Mouse (Mus musculus): ENCODE data around the gene Tmem108. TPM values are rescaled to one million over a fixed set of nuclear protein-coding genes. Genes with fewer than 3 reads are reported as not detected.

The Tmem108 gene
- polyA plus RNA-seq, 1 experiment from 2014 or later, result 1.2 TPM

DNA sequence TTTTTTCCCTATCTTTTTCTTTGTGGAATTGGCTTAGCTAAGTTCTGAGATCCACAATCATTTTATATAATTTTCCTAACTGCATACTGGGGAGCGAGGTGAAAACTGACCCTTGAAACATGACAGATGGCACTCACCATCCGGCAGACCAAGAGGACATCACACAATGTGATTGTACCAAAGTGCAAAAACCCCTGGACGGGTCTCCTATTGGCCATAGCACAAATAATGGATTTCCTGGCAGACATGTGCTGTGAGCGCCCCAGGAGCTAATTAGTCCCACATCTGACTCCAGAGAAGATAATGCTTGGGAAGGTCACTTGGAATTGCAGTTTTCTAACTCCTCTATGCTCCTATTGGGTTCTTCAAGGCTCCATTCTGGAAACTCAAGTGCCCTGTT lies 183.9 kb downstream of the Tmem108 start:
- Histone ChIP-seq H3K36me3 (replicated peaks; ENCODE audit: insufficient read depth, low read length) (no peaks in the 10 kb centered on the region), H3K4me3 (ENCODE audit: low read depth, low read length) (no peak overlapping the region), H3K4me2 (ENCODE audit: low read depth, low read length) (no peak overlapping the region), H3K9me3 (ENCODE audit: low read length) (no peaks in the 10 kb centered on the region), H3K27ac (ENCODE audit: low read depth) (no peak overlapping the region), H3K27me3 (ENCODE audit: insufficient read depth, low read length) (no peaks in the 10 kb centered on the region), H3K9ac (replicated peaks) (no peak overlapping the region), H3K4me1 (ENCODE audit: insufficient read depth) (no peaks in the 10 kb centered on the region)
- ATAC-seq, result no peak
- DNase-seq, result no peak
- TF ChIP-seq CTCF (IDR thresholded peaks at IDR 0.05; ENCODE audit: low read depth), result no peak
- no peak for TF ChIP-seq EP300 (IDR thresholded peaks at IDR 0.05; ENCODE audit: low read depth)
- 55% methylated on average over 4 of the region's 4 CpGs for WGBS (ENCODE audit: insufficient replicate concordance)

DNA sequence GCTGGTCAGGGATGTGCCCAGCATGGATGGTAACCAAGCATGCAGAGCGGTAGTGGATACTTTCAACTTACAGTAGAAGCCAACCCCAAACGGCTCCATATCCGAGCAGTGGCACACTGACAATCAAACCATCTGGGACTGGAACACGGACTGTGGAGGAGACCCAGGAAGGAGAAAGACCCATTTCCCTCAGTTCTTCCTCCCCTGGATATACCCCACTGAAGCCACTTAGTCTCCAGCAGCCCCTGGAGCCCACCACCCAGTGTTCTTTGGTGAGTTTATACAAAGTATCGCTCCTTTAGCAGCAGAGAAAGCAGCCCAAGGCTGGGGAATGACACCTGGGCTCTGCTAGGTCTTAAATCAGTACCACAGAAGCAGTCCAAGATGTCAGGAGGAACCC lies 184.5 kb downstream of the Tmem108 start:
- TF ChIP-seq EP300 (IDR thresholded peaks at IDR 0.05; ENCODE audit: low read depth), result no peak
- no peak for TF ChIP-seq CTCF (IDR thresholded peaks at IDR 0.05; ENCODE audit: low read depth)
- 76% methylated on average over 5 of the region's 5 CpGs for WGBS (ENCODE audit: insufficient replicate concordance)
- H3K4me1 ChIP-seq (ENCODE audit: insufficient read depth), result no peaks in the 10 kb centered on the region
- ATAC-seq (no peak), DNase-seq (no peak)
- no peaks in the 10 kb centered on the region for H3K9me3 ChIP-seq (ENCODE audit: low read length)
- H3K27ac ChIP-seq (ENCODE audit: low read depth), result no peak overlapping the region
- no peak overlapping the region for H3K4me3 ChIP-seq (ENCODE audit: low read depth, low read length)
- no peak overlapping the region for H3K9ac ChIP-seq (replicated peaks)
- no peaks in the 10 kb centered on the region for H3K36me3 ChIP-seq (replicated peaks; ENCODE audit: insufficient read depth, low read length)
- H3K4me2 ChIP-seq (ENCODE audit: low read depth, low read length), result no peak overlapping the region
- no peaks in the 10 kb centered on the region for H3K27me3 ChIP-seq (ENCODE audit: insufficient read depth, low read length)

DNA sequence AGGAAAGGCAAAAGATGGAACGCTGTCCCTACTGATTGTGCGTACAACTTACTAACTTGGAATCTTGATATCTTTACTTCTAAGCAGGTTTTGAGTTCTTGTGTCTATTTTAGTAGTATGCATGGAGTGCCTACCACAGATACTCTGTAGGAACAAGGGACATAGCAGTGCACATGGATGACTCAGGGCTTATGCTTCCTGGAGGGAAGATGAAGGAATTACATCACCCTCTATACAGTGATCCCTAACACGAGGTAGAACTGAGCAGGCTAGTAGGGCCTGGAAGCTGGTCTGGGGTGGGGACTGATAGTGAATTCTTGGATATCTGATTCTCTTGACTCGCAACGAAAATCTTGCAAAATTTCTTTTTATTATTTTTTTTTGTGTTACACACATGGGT lies 185.7 kb downstream of the Tmem108 start:
- TF ChIP-seq EP300 (IDR thresholded peaks at IDR 0.05; ENCODE audit: low read depth) (no peak), CTCF (IDR thresholded peaks at IDR 0.05; ENCODE audit: low read depth) (no peak)
- no peak for DNase-seq
- Histone ChIP-seq H3K4me1 (ENCODE audit: insufficient read depth) (no peaks in the 10 kb centered on the region), H3K4me3 (ENCODE audit: low read depth, low read length) (no peak overlapping the region), H3K9ac (replicated peaks) (no peak overlapping the region), H3K4me2 (ENCODE audit: low read depth, low read length) (no peak overlapping the region), H3K9me3 (ENCODE audit: low read length) (no peaks in the 10 kb centered on the region), H3K27me3 (ENCODE audit: insufficient read depth, low read length) (no peaks in the 10 kb centered on the region), H3K36me3 (replicated peaks; ENCODE audit: insufficient read depth, low read length) (no peaks in the 10 kb centered on the region), H3K27ac (ENCODE audit: low read depth) (no peak overlapping the region)
- no peak for ATAC-seq
- 83% methylated on average over 5 of the region's 5 CpGs for WGBS (ENCODE audit: insufficient replicate concordance)

DNA sequence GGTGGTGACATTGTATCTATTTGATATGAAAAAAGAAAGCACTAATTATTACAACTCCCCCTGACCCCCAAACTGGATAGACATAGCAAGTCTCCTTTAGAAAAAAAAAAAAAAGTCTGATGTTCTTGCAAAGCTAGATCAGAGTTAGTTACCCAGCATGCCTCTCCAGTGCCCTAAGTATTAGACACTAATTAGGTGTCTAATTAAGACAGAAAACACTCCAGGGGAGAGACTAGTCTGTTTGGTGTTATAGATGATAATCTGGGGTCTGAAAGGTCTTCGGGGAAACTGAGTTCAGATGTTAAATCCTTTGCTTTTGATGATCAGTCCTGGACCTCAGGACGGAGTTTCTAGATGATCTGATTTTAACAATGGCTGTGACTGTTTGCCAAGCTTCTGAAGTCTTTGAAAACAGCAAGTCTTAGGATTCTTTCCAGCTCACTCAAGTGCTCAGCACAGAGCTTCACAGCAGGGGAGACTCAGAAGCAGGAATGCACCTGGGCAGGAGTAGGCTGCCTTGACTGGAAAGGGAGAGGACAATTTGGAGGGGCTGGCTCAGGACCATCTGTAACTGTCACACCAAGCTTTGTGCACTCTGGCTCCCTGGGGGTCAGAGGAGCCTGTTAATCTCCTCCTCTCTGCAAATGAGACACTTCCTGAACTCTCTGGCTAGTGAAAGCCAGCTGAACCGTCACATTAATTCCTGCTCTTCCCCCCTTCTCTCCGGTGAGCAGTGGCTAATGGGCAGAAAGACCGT lies 187.5 kb downstream of the Tmem108 start:
- Histone ChIP-seq H3K4me1 (ENCODE audit: insufficient read depth) (no peaks in the 10 kb centered on the region), H3K4me2 (ENCODE audit: low read depth, low read length) (no peak overlapping the region), H3K9me3 (ENCODE audit: low read length) (no peaks in the 10 kb centered on the region), H3K4me3 (ENCODE audit: low read depth, low read length) (no peak overlapping the region), H3K36me3 (replicated peaks; ENCODE audit: insufficient read depth, low read length) (no peaks in the 10 kb centered on the region), H3K27ac (ENCODE audit: low read depth) (no peak overlapping the region), H3K9ac (replicated peaks) (no peak overlapping the region), H3K27me3 (ENCODE audit: insufficient read depth, low read length) (no peaks in the 10 kb centered on the region)
- no peak for ATAC-seq
- WGBS (ENCODE audit: insufficient replicate concordance), result 23% methylated on average over 5 of the region's 5 CpGs
- DNase-seq, result no peak
- TF ChIP-seq CTCF (IDR thresholded peaks at IDR 0.05; ENCODE audit: low read depth), result no peak
- TF ChIP-seq EP300 (IDR thresholded peaks at IDR 0.05; ENCODE audit: low read depth), result no peak

DNA sequence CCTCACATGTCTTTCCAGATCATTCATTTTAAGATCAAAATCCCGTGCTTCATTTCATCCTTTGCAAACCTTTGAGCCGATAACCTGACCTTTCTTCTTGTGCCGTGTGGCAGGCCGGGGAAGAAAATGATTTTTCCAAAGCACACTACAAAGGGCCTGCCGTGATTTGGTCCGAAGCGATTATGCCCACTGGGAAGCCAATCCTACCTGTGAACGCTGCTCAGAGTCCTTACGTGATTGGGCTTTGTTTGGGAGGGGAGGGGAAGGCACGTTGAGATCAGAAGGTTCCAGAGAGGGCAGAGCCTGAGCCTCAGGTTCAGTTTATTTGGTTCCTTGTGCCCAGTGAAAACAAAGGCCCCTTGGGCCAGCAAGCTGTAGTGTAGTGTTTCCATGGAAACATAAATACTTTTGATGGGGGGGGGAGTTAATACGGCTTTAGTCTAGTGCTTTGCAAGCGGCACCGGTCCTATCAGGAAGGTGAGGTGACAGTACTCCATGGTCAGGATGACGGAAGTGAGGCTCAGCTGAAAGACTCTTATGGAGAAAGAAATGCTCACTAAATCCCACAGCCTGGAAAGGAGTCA lies 191.4 kb downstream of the Tmem108 start:
- no peak overlapping the region for H3K4me3 ChIP-seq (ENCODE audit: low read depth, low read length)
- no peak overlapping the region for H3K4me2 ChIP-seq (ENCODE audit: low read depth, low read length)
- no peak overlapping the region for H3K27ac ChIP-seq (ENCODE audit: low read depth)
- DNase-seq, result no peak
- WGBS (ENCODE audit: insufficient replicate concordance), result 78% methylated on average over 14 of the region's 14 CpGs
- no peaks in the 10 kb centered on the region for H3K4me1 ChIP-seq (ENCODE audit: insufficient read depth)
- ATAC-seq, result no peak
- no peaks in the 10 kb centered on the region for H3K9me3 ChIP-seq (ENCODE audit: low read length)
- no peaks in the 10 kb centered on the region for H3K36me3 ChIP-seq (replicated peaks; ENCODE audit: insufficient read depth, low read length)
- TF ChIP-seq CTCF (IDR thresholded peaks at IDR 0.05; ENCODE audit: low read depth), result no peak
- no peak for TF ChIP-seq EP300 (IDR thresholded peaks at IDR 0.05; ENCODE audit: low read depth)
- no peak overlapping the region for H3K9ac ChIP-seq (replicated peaks)
- H3K27me3 ChIP-seq (ENCODE audit: insufficient read depth, low read length), result no peaks in the 10 kb centered on the region

DNA sequence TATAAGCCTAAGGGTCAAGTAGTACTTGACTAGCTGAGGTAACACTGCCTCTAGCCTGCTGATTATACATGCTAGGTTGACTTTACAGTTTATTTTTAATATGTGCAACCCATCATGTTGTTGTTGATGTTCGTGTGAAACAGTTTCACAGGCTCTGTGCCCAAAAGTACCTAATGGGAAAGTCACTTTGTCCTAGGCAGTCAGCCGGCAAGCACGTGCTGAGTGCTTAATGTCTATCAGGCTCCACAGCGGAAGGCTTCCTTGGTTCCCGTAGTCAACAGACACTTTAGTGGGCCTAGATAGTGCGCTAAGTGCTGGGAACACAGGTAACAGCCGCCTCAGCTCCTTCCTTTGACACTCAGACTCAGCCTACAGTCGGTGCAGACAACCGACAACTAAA lies 192.7 kb downstream of the Tmem108 start:
- H3K9ac ChIP-seq (replicated peaks), result no peak overlapping the region

More for the DNA sequence above, 192.7 kb downstream of the Tmem108 start:
- Histone ChIP-seq H3K4me3 (ENCODE audit: low read depth, low read length) (no peak overlapping the region), H3K4me2 (ENCODE audit: low read depth, low read length) (no peak overlapping the region), H3K4me1 (ENCODE audit: insufficient read depth) (no peaks in the 10 kb centered on the region), H3K36me3 (replicated peaks; ENCODE audit: insufficient read depth, low read length) (no peaks in the 10 kb centered on the region), H3K27me3 (ENCODE audit: insufficient read depth, low read length) (no peaks in the 10 kb centered on the region), H3K27ac (ENCODE audit: low read depth) (no peak overlapping the region), H3K9me3 (ENCODE audit: low read length) (no peaks in the 10 kb centered on the region)
- WGBS (ENCODE audit: insufficient replicate concordance), result 84% methylated on average over 9 of the region's 9 CpGs
- TF ChIP-seq CTCF (IDR thresholded peaks at IDR 0.05; ENCODE audit: low read depth) (no peak), EP300 (IDR thresholded peaks at IDR 0.05; ENCODE audit: low read depth) (no peak)
- DNase-seq (no peak), ATAC-seq (no peak)

Data from liver, postnatal 0 days (tissue).